Mouse (Mus musculus): ENCODE measurements at regions not wholly inside any gene's neighbourhood (a gene's known extent, or its start where the extent isn't known, plus 50 kb on each side); places are given as distances from the start of the nearest gene placed in this dataset.

DNA sequence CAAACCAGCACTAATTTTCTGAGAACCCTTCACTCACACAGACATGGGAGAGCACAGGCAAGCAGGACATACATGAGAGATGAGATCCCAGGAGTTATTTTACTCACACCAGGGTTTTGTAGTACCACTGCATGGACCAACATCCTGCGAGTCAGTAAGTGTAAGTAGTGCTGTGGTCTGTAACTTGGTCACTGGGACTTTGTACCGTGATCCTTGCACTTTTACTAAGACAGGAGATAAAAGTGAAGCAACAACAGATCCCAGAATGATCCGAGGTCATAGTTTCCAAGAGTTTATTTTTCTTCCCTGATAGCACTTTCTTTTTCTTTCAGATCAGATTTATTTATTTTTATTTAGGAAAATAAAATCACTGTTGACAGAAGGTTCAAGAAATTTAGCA lies 54.1 kb upstream of the Mtap start:
- DNase-seq (ENCODE audit: low spot score in 2 of 2): no peak

DNA sequence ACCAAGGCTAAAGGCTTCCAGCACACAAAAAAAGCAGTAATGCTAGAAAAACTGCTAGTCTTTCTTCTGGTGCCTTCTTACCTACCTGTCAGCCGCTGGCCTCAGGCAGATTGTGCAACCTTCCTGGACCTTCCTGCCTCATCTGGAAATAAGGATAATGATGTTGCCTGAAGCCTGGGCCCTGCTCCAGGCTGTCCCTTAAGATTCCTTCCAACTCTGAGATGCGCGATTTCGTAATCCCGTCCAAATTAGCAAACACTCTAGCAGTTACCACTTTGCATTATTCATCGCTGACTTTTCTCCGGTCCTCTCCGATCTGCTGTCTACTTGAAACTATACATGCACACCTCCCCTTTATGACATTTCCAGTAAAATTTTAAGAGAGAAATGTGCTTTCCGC lies 58.4 kb upstream of the Mtap start:
- no peak for DNase-seq (ENCODE audit: low spot score in 2 of 2)

DNA sequence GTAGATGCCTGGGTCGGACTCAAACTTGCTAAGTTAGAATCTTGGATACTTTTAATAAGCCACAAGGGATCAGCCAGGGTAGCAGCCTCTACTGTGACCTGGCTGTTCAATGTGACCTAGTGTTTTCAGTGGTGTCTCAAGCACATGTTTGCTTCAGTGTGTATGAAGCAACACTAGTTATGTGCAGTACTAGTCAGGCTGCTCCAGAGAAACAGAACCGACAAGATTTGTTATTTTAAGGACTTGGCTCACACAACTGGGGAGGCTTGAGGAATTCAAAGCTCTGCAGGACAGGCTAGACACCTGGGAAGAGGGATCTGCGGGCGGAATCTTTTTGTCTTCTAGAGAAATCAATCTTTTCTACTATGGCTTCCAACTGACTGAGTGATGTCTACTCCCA lies 62.2 kb upstream of the Mtap start:
- DNase-seq (ENCODE audit: low spot score in 2 of 2): no peak

GRCm38 (mm10) chr4:89070430-89070829 lies 66.5 kb upstream of the Mtap start:
- no peak for DNase-seq (ENCODE audit: low spot score in 2 of 2)

DNA sequence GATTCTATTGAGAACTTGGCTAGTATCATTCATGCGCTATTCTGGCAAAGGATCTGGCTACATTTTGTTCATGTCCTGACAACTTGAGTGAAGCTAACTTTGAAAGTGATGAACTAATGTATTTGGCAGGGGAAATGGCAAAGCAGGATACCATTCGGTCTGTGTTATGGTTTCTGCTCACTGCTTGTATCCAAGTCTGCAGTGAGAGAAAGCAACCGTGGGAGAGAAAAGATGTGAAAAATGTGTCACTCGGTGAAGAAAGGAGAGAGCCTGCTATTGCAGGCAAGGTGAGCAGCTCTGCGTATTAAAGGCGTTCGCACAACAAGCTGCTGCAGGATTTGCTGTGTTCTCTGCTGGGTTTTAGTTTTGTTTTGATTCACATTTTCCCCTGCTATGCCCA lies 72.5 kb upstream of the Mtap start:
- DNase-seq (ENCODE audit: low spot score in 2 of 2): no peak

DNA sequence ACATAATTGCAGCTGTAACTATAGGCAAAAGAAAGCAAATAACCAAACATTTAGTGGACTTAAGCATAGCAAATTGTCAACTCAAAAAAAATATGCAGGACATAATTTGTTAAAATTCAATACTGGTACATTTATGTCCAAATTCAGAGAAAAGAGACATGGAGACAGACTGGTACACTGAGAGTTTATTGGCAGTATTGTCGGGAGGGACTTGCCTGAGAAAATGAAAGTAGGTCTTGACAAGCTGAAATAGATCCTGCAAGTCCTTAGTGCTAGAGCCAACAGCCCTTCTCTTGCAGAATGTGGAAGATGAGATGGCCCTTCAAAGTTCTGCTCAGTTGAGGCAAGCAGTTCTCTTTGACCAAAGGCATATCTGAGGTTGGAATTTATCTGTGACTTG lies 74.5 kb upstream of the Mtap start:
- no peak for DNase-seq (ENCODE audit: low spot score in 2 of 2)

DNA sequence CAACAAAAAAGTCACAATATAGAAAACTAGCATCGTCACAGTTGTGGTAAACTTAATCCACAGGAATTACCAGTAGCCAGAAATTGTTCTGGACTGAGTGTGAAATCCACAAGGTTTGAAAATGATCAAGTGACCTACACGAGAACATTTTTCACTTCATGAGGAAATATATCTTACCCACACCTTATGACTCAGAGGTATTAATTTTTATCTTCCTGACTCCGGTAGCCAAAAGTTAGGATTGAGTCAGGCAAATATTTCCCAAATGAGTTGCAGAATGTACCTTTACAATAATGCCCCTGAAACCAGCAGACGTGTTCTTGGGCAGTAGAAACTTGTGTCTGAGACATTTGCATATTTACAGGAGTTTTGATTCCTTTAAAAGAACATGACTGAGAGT lies 75.3 kb upstream of the Mtap start:
- DNase-seq (ENCODE audit: low spot score in 2 of 2): no peak

GRCm38 (mm10) chr4:89057573-89057972 lies 79.3 kb upstream of the Mtap start:
- DNase-seq (ENCODE audit: low spot score in 2 of 2): no peak

DNA sequence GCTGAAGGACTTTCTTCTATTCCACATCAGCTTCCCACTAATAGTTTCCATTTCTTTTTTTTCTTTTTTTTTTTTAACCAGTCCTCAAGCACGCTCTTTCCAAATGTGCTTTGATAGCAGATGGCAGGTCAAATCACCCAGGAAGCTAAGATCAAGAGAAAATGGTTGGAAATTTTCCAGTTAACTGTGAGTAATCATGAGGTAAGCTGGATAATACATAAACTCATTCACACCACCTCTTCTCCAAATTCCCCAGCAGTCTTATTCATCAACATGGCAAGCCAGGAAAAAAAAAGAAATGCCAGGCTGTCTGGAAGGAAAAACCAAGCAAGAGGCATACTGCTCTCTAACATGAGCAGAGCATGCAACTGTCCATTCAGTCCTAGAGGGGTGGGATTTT lies 79.8 kb upstream of the Mtap start:
- no peak for DNase-seq (ENCODE audit: low spot score in 2 of 2)

DNA sequence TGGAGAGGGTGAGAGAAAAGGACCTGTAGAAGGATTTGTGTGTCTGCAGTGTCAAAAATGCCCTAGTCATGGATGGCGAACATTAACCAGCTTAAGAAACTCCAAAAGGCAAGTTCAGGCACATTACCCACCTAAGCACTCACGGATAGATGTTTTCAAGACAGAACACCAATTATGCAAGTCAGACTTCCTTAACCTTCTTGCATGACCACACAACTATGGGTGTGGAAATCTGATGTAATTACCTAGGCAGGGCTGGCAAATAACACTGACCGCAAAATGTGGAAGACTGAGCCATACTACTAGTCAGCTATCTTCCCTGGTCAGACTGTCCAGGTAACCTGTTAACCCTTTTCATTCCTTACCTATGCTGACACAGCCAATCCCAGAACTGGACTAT lies 81.0 kb upstream of the Mtap start:
- DNase-seq (ENCODE audit: low spot score in 2 of 2): no peak

DNA sequence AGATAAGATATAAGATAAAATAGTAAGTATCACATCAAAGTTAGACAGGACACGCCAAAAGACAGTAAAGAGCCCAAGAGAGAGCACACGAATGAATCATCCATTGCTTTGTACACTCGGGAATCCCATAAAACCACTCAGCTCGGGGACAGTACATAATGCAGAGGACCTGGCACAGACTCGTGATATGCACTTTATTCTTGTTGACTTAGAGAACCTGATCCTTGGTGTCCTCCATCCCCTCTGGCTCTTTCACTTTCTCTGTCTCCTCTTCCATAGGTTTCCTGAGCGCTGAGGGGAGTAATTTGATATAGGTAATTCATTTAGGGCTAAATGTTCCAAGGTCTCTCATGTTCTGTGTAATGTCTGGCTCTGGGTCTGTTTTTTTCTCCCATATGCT lies 83.3 kb upstream of the Mtap start:
- no peak for DNase-seq (ENCODE audit: low spot score in 2 of 2)

DNA sequence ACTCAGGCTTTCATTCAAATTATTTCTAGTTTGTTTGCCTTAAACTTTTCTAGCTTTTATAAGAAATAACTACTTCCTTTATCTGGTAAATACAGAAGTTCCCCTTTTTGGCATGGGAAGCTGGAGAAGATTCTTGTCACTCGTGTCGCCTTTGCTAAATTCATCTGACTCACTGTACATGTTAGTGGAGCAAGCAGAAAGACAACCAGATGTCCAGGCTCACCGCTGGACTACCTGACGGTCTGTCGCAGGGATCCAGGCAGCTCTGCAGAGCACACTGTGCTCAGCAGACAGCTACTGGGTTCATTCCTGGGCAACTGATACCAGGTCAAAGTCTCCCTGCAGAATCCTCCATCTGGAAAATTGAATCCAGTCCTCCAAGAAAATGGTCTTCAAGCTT lies 85.0 kb upstream of the Mtap start:
- no peak for DNase-seq (ENCODE audit: low spot score in 2 of 2)

- DNase-seq (ENCODE audit: low spot score in 2 of 2): no peak
These were observed 86.2 kb upstream of the Mtap start for GRCm38 (mm10) chr4:89050551-89051199.

- no peak for DNase-seq (ENCODE audit: low spot score in 2 of 2)
These were observed 87.1 kb upstream of the Mtap start for GRCm38 (mm10) chr4:89049592-89050440.

DNA sequence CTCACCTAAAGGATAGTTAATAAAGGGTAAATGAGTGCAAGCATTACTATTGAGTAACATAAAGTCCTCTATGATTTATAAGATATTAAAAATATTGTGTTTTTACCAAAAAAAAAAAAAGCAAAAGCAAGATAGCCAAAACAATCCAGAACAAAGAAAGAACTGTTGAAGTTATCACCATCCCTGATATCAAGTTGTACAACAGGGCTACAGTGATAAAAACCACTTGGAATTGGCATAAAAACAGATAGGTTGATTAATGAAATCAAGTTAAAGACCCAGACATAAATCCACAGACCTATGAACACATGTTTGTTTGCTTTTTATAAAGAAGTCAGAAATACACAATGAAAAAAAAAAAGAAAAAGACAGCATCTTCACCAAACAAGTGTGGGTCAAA lies 92.4 kb upstream of the Mtap start:
- DNase-seq (ENCODE audit: low spot score in 2 of 2): no peak

DNA sequence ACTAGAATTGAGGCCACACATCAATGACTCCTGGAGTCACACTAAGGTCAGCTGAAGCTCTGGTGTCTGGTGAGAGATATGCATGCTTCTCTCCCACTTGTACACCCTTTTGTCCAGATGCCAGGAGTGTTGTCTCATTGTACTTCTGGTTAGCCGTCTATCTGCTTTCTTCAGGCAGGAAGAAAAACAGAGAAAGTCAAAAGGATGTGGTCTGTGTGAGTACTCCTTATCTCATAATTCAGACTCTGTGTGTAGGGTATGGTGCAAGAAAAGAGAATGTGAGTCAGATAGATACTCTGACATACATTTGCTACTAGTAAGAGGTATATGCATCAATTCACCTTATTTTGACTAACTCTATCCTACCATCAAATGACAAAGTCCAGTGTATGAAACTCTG lies 92.9 kb upstream of the Mtap start:
- DNase-seq (ENCODE audit: low spot score in 2 of 2): no peak

DNA sequence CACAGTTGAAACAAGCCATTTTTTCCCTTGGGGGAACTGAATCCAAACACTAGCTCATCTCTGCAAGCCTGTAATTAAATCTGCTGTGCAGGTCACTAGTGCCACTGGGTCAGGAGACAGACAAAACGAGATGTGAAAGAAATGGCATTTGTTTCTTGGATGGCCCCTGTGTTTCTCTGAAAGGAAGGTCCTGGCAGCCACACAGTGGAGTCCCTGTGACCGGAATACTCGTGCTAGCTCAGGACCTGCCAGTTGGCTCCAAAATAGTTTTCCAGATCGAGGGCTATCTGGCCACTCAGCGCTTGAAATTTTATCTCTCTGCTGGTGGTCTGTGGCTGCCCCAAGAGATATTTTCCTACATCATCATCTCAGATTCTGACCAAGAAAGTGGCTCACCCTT lies 96.1 kb upstream of the Mtap start:
- peak in 1 of 2 experiments; percentile 10 for DNase-seq (ENCODE audit: low spot score in 2 of 2)

DNA sequence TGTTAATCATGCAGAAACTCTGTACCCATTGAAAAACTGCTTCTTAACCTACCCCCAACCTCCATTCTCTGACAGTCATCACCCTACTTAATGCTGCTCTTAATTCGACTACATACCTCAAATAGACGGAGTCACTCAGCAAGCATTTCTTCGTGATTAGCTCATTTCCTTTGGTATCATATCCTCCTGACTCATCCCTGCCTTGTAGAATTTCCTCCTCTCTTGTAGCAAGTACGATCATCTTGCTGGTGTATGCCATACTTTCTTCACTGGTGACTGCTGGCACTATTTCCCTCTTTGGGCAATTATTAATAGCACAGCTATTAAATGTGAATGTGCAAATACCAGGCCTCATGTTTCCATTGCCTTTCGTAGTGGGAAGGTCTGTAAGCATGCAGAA lies 98.0 kb upstream of the Mtap start:
- no peak for DNase-seq (ENCODE audit: low spot score in 2 of 2)

DNA sequence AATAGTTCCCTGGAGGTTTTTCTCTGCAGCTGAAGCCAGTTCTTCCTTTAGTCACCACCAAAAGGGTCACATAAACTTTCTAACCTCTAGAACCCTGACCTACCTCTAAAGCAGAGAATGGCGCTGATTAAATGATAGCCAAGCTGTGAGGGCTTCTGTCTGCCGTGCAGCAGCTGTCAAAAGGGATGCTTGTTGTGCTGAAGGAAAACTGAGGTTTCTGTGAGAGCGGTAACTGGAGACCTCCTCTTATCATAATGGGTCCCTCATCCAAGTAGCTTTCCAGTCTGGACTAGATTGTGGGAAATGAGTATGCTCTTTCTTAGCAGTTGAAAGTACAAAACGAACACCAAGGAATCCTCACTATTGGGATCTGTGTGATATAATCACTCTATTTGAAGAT lies 98.8 kb upstream of the Mtap start:
- no peak for DNase-seq (ENCODE audit: low spot score in 2 of 2)

- DNase-seq (ENCODE audit: low spot score in 2 of 2): no peak
These were observed 102.1 kb upstream of the Mtap start for GRCm38 (mm10) chr4:89034822-89035221.

- no peak for DNase-seq (ENCODE audit: low spot score in 2 of 2)
These were observed 102.6 kb upstream of the Mtap start for GRCm38 (mm10) chr4:89034299-89034698.

DNA sequence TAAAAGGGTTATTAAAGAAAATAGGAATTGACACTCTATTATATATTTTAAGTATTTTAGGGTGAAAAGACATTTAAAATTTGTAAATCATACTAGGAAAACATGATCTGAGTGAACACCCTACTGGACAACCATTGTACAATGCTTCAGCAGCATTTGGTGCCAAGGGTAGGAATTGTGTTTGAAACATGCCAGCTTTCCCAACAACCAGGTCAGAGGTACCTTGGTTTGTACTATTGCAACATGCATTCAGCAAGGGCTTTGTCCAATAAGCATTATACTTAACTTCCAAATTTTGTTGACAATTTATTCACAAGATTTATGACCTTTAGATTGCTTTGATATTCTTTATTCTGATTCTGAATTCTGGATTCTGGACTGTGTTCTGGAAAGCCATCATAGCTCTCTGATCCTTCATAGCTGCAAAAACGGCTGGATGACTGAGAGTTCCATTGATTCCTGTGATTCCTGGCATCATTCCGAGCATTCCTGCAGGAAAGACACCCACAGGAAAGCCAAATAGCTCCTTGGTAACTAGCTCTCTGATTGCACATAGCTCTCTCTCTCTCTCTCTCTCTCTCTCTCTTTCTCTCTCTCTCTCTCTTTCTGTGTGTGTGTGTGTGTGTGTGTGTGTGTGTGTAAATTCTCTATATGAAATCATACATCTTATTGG lies 124.1 kb upstream of the Mtap start:
- DNase-seq (ENCODE audit: low spot score in 2 of 2): no peak

GRCm38 (mm10) chr4:89008561-89008960 lies 128.4 kb upstream of the Mtap start:
- DNase-seq (ENCODE audit: low spot score in 2 of 2): no peak

Data from right cerebral cortex, postnatal 36 days (tissue).